In the genomic region with DNA sequence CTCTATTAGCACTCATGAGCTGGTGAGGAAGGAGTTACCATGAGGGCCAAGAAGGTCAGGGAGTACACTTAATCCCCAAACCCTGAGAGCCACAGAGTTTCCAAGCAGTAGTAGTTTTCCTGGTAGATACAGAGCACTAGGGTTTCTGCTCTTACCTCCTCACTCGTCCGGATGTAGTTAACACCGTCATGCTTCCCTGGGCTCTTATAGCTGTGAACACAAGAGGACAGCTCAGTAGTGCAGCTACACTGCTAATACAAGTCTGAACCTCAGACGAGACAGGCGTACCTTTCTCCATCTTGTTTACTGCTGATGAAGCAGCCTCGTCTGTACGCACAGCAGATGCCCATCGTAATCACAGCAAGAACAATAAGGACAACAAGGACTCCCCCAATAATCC, we compare ENCODE assay signal across 18 mouse cellular contexts. TPM values are rescaled to one million over a fixed set of nuclear protein-coding genes. Genes with fewer than 3 reads are reported as not detected.
DNase-seq lines count a peak whose midpoint lies in the region; ATAC-seq lines count a peak whose summit lies in the region.
"Had no signal": no experiment of that assay in that cellular context is flagged by ENCODE, and none has a peak within 500 bp of the region (broad histone marks: within the 10 kb centered on the region; RNA-seq: fewer than 3 reads in every experiment).

No protein-coding gene starts in this region.

- H3K4me1 ChIP-seq in kidney, embryonic 15.5 days: no peaks in the 10 kb centered on the region; the same call in 1 of the 2 replicates
- H3K4me1 ChIP-seq in lung, embryonic 16.5 days (replicated peaks; ENCODE audit: control insufficient read depth, insufficient read depth, low read length): no peaks in the 10 kb centered on the region; the same call in 1 of the 2 replicates
- no peaks in the 10 kb centered on the region for H3K4me1 ChIP-seq in hindbrain, embryonic 11.5 days (replicated peaks; ENCODE audit: control insufficient read depth, insufficient read depth, low read length)
- H3K4me1 ChIP-seq: embryonic facial prominence, embryonic 13.5 days; forebrain, embryonic 15.5 days; heart, embryonic 10.5 days; hindbrain, embryonic 15.5 days had no signal

- H3K9ac ChIP-seq in kidney, embryonic 15.5 days: no peak overlapping the region
- H3K9ac ChIP-seq in lung, embryonic 16.5 days (ENCODE audit: low read length): no peak overlapping the region
- no peak overlapping the region for H3K9ac ChIP-seq in hindbrain, embryonic 11.5 days (ENCODE audit: low read depth, low read length)
- H3K9ac ChIP-seq: embryonic facial prominence, embryonic 13.5 days; forebrain, embryonic 15.5 days; hindbrain, embryonic 15.5 days had no signal

- peaks cover 93% of the 10 kb centered on the region for H3K36me3 ChIP-seq in kidney, embryonic 15.5 days
- H3K36me3 ChIP-seq in lung, embryonic 16.5 days (ENCODE audit: control insufficient read depth, insufficient read depth, low read length): peaks cover 32% of the 10 kb centered on the region
- peaks cover 5% of the 10 kb centered on the region; the same call in 1 of the 2 replicates for H3K36me3 ChIP-seq in macrophage (ENCODE audit: inconsistent target)
- H3K36me3 ChIP-seq in hindbrain, embryonic 11.5 days (ENCODE audit: control insufficient read depth, insufficient read depth, low read length): peaks cover 3% of the 10 kb centered on the region; the same call in 1 of the 2 replicates

- H3K9me3 ChIP-seq in kidney, embryonic 15.5 days (replicated peaks): no peaks in the 10 kb centered on the region
- H3K9me3 ChIP-seq in lung, embryonic 16.5 days (ENCODE audit: control insufficient read depth, low read length): no peaks in the 10 kb centered on the region
- no peaks in the 10 kb centered on the region for H3K9me3 ChIP-seq in hindbrain, embryonic 11.5 days (ENCODE audit: control insufficient read depth, low read length)
- H3K9me3 ChIP-seq: embryonic facial prominence, embryonic 13.5 days; forebrain, embryonic 15.5 days; heart, embryonic 10.5 days; hindbrain, embryonic 10.5 days; hindbrain, embryonic 15.5 days had no signal

- ATAC-seq in kidney, embryonic 15.5 days (replicated peaks; ENCODE audit: low FRiP score): peak; percentile 73
- ATAC-seq in lung, embryonic 16.5 days (ENCODE audit: low read depth): no peak
- no peak for ATAC-seq in hindbrain, embryonic 11.5 days (ENCODE audit: low FRiP score)
- ATAC-seq: forebrain, embryonic 15.5 days had no signal

- intact Hi-C loops in heart, postnatal 25 days (cut with DNase I): no loop called here

- 63% methylated on average over 8 of the region's 8 CpGs for WGBS in kidney, embryonic 15.5 days
- WGBS in lung, embryonic 16.5 days: 84% methylated on average over 8 of the region's 8 CpGs
- WGBS in macrophage (ENCODE audit: missing documents): 97% methylated on average over 7 of the region's 8 CpGs
- 89% methylated on average over 8 of the region's 8 CpGs for WGBS in hindbrain, embryonic 11.5 days

- DNase-seq in heart, adult 11 months: peak; percentile 70
- DNase-seq in heart, postnatal 25 days (ENCODE audit: low spot score): no peak
- DNase-seq in kidney, adult 11 months: no peak
- no peak for DNase-seq in lung, postnatal 4 days
- DNase-seq in hindbrain, embryonic 11.5 days (ENCODE audit: low spot score): no peak
- DNase-seq: adrenal gland, postnatal 25 days; cerebellum, adult 11-12 months; cerebellum, adult 9-11 months; cerebellum, postnatal 36 days; gastrocnemius, postnatal 14 days had no signal

- no peaks in the 10 kb centered on the region for H3K79me2 ChIP-seq in macrophage (ENCODE audit: inconsistent target)

- 0 out of 2 replicates have a peak overlapping the region, but pooled peaks have one; percentile 52 for H3K27ac ChIP-seq in kidney, embryonic 15.5 days
- H3K27ac ChIP-seq in lung, embryonic 16.5 days (ENCODE audit: low read length): peak overlapping the region; percentile 5
- peak overlapping the region; percentile 70 for H3K27ac ChIP-seq in macrophage
- no peak overlapping the region for H3K27ac ChIP-seq in hindbrain, embryonic 11.5 days (ENCODE audit: low read depth, low read length)
- H3K27ac ChIP-seq: embryonic facial prominence, embryonic 13.5 days; forebrain, embryonic 15.5 days; heart, embryonic 10.5 days; hindbrain, embryonic 15.5 days had no signal

- H3K4me3 ChIP-seq in kidney, embryonic 15.5 days (replicated peaks): no peak overlapping the region
- H3K4me3 ChIP-seq in lung, embryonic 16.5 days (ENCODE audit: low read length): no peak overlapping the region
- no peak overlapping the region for H3K4me3 ChIP-seq in macrophage (ENCODE audit: inconsistent target)
- H3K4me3 ChIP-seq in hindbrain, embryonic 11.5 days (ENCODE audit: low read depth, low read length): no peak overlapping the region
- H3K4me3 ChIP-seq: embryonic facial prominence, embryonic 13.5 days; forebrain, embryonic 15.5 days; heart, embryonic 10.5 days; hindbrain, embryonic 10.5 days; hindbrain, embryonic 15.5 days had no signal

- no peak overlapping the region for H3K4me2 ChIP-seq in kidney, embryonic 15.5 days
- no peak overlapping the region for H3K4me2 ChIP-seq in lung, embryonic 16.5 days (ENCODE audit: low read depth, low read length)
- no peak overlapping the region for H3K4me2 ChIP-seq in hindbrain, embryonic 11.5 days (replicated peaks; ENCODE audit: low read depth, low read length)
- H3K4me2 ChIP-seq: embryonic facial prominence, embryonic 13.5 days; forebrain, embryonic 15.5 days; hindbrain, embryonic 15.5 days had no signal

- no peaks in the 10 kb centered on the region for H3K27me3 ChIP-seq in kidney, embryonic 15.5 days
- no peaks in the 10 kb centered on the region for H3K27me3 ChIP-seq in lung, embryonic 16.5 days (ENCODE audit: control insufficient read depth, insufficient read depth, low read depth, low read length)
- no peaks in the 10 kb centered on the region for H3K27me3 ChIP-seq in hindbrain, embryonic 11.5 days (ENCODE audit: control insufficient read depth, insufficient read depth, low read length)
- H3K27me3 ChIP-seq: embryonic facial prominence, embryonic 13.5 days; forebrain, embryonic 15.5 days; hindbrain, embryonic 15.5 days had no signal

RNA-seq across cellular contexts. Expression of gene Jam3, which starts 56.7 kb away (rescaled TPM):
- 10 to 100 TPM; 13.0 to 16.6 TPM for total RNA-seq in heart, postnatal 25 days (2021)
- polyA plus RNA-seq in kidney, embryonic 15.5 days (2015; fragmentation: Nextera tagmentation; extraction: Ambion mirVana): 82.3 and 83.1 TPM in 2 replicates
- 55.9 and 59.0 TPM in 2 replicates for polyA plus RNA-seq in lung, embryonic 16.5 days (2015; fragmentation: Nextera tagmentation; extraction: Ambion mirVana)
- total RNA-seq in macrophage (2018; cell fraction: chromatin; rRNA removed): 1 to 10 TPM in 1 of 26 experiments, not detected in 25; 4.3 TPM
- total RNA-seq in macrophage (2018; cell fraction: cytosol; rRNA removed): under 1 TPM in 1 of 26 experiments, not detected in 25; 0.09 TPM
- under 1 TPM in 1 of 26 experiments, not detected in 25; 0.45 TPM for total RNA-seq in macrophage (2018; cell fraction: nucleus; rRNA removed)
- not detected in 3 replicates for polyA plus RNA-seq in macrophage (2018)
- 151 and 163 TPM in 2 replicates for polyA plus RNA-seq in hindbrain, embryonic 11.5 days (2014; fragmentation: Nextera tagmentation; extraction: Ambion mirVana)

Comparison
In these comparisons a context has a peak if more than half of its experiments do, and no peak if none do; other contexts are left out.
1. RNA of gene Jam3, which starts 56.7 kb away (polyA plus RNA-seq): 151 to 163 TPM in hindbrain, embryonic 11.5 days, 82.3 to 83.1 TPM in kidney, embryonic 15.5 days and 55.9 to 59.0 TPM in lung, embryonic 16.5 days; not detected in macrophage; every median in the first group is over 10 times any median in the second.